Mouse (Mus musculus): ENCODE results near the gene Trim52. TPM values are rescaled to one million over a fixed set of nuclear protein-coding genes. Genes with fewer than 3 reads are reported as not detected.

The Trim52 gene
- total and polyA plus RNA-seq, 3 experiments = not detected

GRCm38 (mm10) chr14:106154879-106155576 is 49.0 kb downstream of the Trim52 start:
- H3K36me3 ChIP-seq (replicated peaks in 1 of 2; ENCODE audit: control insufficient read depth in 1 of 2, insufficient read depth in 1 of 2, low read length in 1 of 2) = no peaks in the 10 kb centered on the region
- H3K4me2 ChIP-seq (ENCODE audit: insufficient read depth, low read depth, poor library complexity, severe bottlenecking) = no peak overlapping the region
- H3K27me3 ChIP-seq (replicated peaks) = no peaks in the 10 kb centered on the region
- no peak overlapping the region for H3K27ac ChIP-seq (ENCODE audit: insufficient read depth, low read depth)
- DNase-seq (ENCODE audit: extremely low read depth) = no peak
- in situ Hi-C loops (cut with MboI; ENCODE audit: low pct_ligation_motif_present, low pct_unique_long_range_greater_than_20kb, low sequenced_read_pairs) (no loop called here), dilution Hi-C loops (cut with MboI; ENCODE audit: extremely low pct_ligation_motif_present, extremely low pct_unique_long_range_greater_than_20kb, low sequenced_read_pairs) (no loop called here)
- H3K9ac ChIP-seq (ENCODE audit: insufficient read depth, low read depth) = no peak overlapping the region
- H3K9me3 ChIP-seq (replicated peaks; ENCODE audit: low read length) = peaks cover 11% of the 10 kb centered on the region
- TF ChIP-seq HCFC1 (IDR thresholded peaks at IDR 0.05; ENCODE audit: low read depth, low read length) = no peak
- no peak for TF ChIP-seq ELF1 (IDR thresholded peaks at IDR 0.05; ENCODE audit: low read depth, low read length)
- no peak for TF ChIP-seq MAX (IDR thresholded peaks at IDR 0.05; ENCODE audit: low read length)
- TF ChIP-seq NELFE (IDR thresholded peaks at IDR 0.05; ENCODE audit: low read depth, low read length) = no peak
- no peak for TF ChIP-seq ZMIZ1 (IDR thresholded peaks at IDR 0.05; ENCODE audit: low read depth, low read length)
- TF ChIP-seq MAZ (IDR thresholded peaks at IDR 0.05; ENCODE audit: low read depth, low read length) = no peak
- no peak for TF ChIP-seq SIN3A (IDR thresholded peaks at IDR 0.05; ENCODE audit: low read length)
- TF ChIP-seq KAT2A (IDR thresholded peaks at IDR 0.05; ENCODE audit: insufficient replicate concordance, low read length) = no peak
- no peak for TF ChIP-seq POLR2A (IDR thresholded peaks at IDR 0.05; ENCODE audit: low read depth, low read length)
- no peak for TF ChIP-seq MAFK (IDR thresholded peaks at IDR 0.05; ENCODE audit: insufficient replicate concordance, low read length)
- TF ChIP-seq TCF12 (IDR thresholded peaks at IDR 0.05; ENCODE audit: low read depth, low read length) = no peak
- TF ChIP-seq PAX5 (IDR thresholded peaks at IDR 0.05; ENCODE audit: low read length) = no peak
- H3K4me3 ChIP-seq (replicated peaks in 1 of 3; ENCODE audit: low read depth in 2 of 3, low read length in 2 of 3, poor library complexity in 1 of 3) = no peak overlapping the region
- no peaks in the 10 kb centered on the region for H3K79me2 ChIP-seq (replicated peaks; ENCODE audit: control insufficient read depth, extremely low read depth, insufficient read depth, poor library complexity, severe bottlenecking)
- H3K4me1 ChIP-seq (ENCODE audit: control insufficient read depth in 1 of 2, insufficient read depth in 2 of 2) = no peaks in the 10 kb centered on the region

DNA sequence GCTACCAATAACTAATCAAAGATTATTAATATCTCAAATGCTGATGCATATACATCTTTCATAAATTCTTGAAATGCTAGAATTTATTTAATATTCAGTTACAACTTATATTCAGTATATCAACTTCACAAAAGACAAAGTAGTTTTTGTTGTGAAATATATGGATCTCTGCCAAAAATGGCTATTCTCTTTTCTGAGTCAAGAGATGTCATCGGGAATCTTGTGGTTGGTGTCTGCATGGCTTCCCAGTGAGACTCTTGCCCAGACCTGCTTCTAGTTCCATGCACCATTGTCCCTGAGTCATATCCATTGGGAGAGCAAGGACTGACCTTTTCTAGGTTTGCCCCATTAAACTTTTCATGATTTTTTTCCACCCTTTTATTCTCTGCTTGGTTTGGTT is 50.5 kb downstream of the Trim52 start:
- H3K27me3 ChIP-seq (replicated peaks) = no peaks in the 10 kb centered on the region
- H3K79me2 ChIP-seq (replicated peaks; ENCODE audit: control insufficient read depth, extremely low read depth, insufficient read depth, poor library complexity, severe bottlenecking) = no peaks in the 10 kb centered on the region
- TF ChIP-seq NELFE (IDR thresholded peaks at IDR 0.05; ENCODE audit: low read depth, low read length) (no peak), SMC3 (IDR thresholded peaks at IDR 0.05; ENCODE audit: low read depth, low read length) (no peak), ZKSCAN1 (IDR thresholded peaks at IDR 0.05; ENCODE audit: borderline replicate concordance, low read depth, low read length) (no peak), JUN (IDR thresholded peaks at IDR 0.05; ENCODE audit: insufficient read depth, low read depth, low read length) (no peak), KAT2A (IDR thresholded peaks at IDR 0.05; ENCODE audit: insufficient replicate concordance, low read length) (no peak), IRF4 (IDR thresholded peaks at IDR 0.05; ENCODE audit: low read depth, low read length) (no peak), ZNF384 (IDR thresholded peaks at IDR 0.05; ENCODE audit: low read depth, low read length) (no peak), ZMIZ1 (IDR thresholded peaks at IDR 0.05; ENCODE audit: low read depth, low read length) (no peak), MAX (IDR thresholded peaks at IDR 0.05; ENCODE audit: low read length) (no peak), PAX5 (IDR thresholded peaks at IDR 0.05; ENCODE audit: low read length) (no peak), ELF1 (IDR thresholded peaks at IDR 0.05; ENCODE audit: low read depth, low read length) (no peak), MYC (IDR thresholded peaks at IDR 0.05; ENCODE audit: low read depth, low read length) (no peak), MEF2A (IDR thresholded peaks at IDR 0.05; ENCODE audit: borderline replicate concordance, low read depth, low read length) (no peak), JUND (conservative IDR thresholded peaks at IDR 0.05; ENCODE audit: low read depth, low read length) (no peak)
- H3K36me3 ChIP-seq (replicated peaks in 1 of 2; ENCODE audit: control insufficient read depth in 1 of 2, insufficient read depth in 1 of 2, low read length in 1 of 2) = no peaks in the 10 kb centered on the region
- peaks cover 12% of the 10 kb centered on the region for H3K9me3 ChIP-seq (replicated peaks; ENCODE audit: low read length)
- dilution Hi-C loops (cut with MboI; ENCODE audit: extremely low pct_ligation_motif_present, extremely low pct_unique_long_range_greater_than_20kb, low sequenced_read_pairs) (no loop called here), in situ Hi-C loops (cut with MboI; ENCODE audit: low pct_ligation_motif_present, low pct_unique_long_range_greater_than_20kb, low sequenced_read_pairs) (no loop called here)
- H3K4me2 ChIP-seq (ENCODE audit: insufficient read depth, low read depth, poor library complexity, severe bottlenecking) = no peak overlapping the region
- no peak for DNase-seq (ENCODE audit: extremely low read depth)
- no peak overlapping the region for H3K9ac ChIP-seq (ENCODE audit: insufficient read depth, low read depth)
- H3K27ac ChIP-seq (ENCODE audit: insufficient read depth, low read depth) = no peak overlapping the region
- no peak overlapping the region for H3K4me3 ChIP-seq (replicated peaks in 1 of 3; ENCODE audit: low read depth in 2 of 3, low read length in 2 of 3, poor library complexity in 1 of 3)
- no peaks in the 10 kb centered on the region for H3K4me1 ChIP-seq (ENCODE audit: control insufficient read depth in 1 of 2, insufficient read depth in 2 of 2)
